Mouse (Mus musculus) embryonic fibroblast, embryonic 13.5 days (primary cell): ENCODE measurements at regions not wholly inside any gene's neighbourhood (a gene's known extent, or its start where the extent isn't known, plus 50 kb on each side); places are given as distances from the start of the nearest gene placed in this dataset.

Experiments
- H3K27ac ChIP-seq: 2 replicates; pipeline ENCODE4 v1.5.1; 2012; ENCODE audit warnings: low read length, control low read depth, inconsistent platforms; ENCODE audit not compliant: insufficient read depth
- H3K4me1 ChIP-seq: 2 replicates; pipeline ENCODE4 v1.6.1; 2011; ENCODE audit warnings: low read length; ENCODE audit not compliant: control insufficient read depth, insufficient read depth
- H3K4me3 ChIP-seq: 2 replicates; pipeline ENCODE4 v1.5.1; 2011; ENCODE audit warnings: mild to moderate bottlenecking, control low read depth, low read length; ENCODE audit not compliant: insufficient read depth
- CTCF ChIP-seq: IDR thresholded peaks from 2 replicates; pipeline ENCODE4 v1.5.1; 2011; ENCODE audit warnings: mild to moderate bottlenecking, control low read depth, low read length, moderate library complexity, borderline replicate concordance; ENCODE audit not compliant: insufficient read depth
- POLR2A ChIP-seq: IDR thresholded peaks from 2 replicates; pipeline ENCODE4 v1.6.1; 2011; ENCODE audit warnings: low read depth, mild to moderate bottlenecking, control low read depth, low read length, moderate library complexity

GRCm38 (mm10) chr19:26339120-26339519, 265.7 kb upstream of the Smarca2 start:
- TF ChIP-seq CTCF (no peak), POLR2A (no peak)
- H3K4me1 ChIP-seq, result no peaks in the 10 kb centered on the region
- no peak overlapping the region for H3K27ac ChIP-seq
- H3K4me3 ChIP-seq, result no peak overlapping the region

- TF ChIP-seq CTCF, result no peak
- H3K4me1 ChIP-seq, result no peaks in the 10 kb centered on the region
- H3K27ac ChIP-seq, result no peak overlapping the region
- H3K4me3 ChIP-seq, result no peak overlapping the region
Observed at GRCm38 (mm10) chr19:26340155-26340554, 264.7 kb upstream of the Smarca2 start.

GRCm38 (mm10) chr19:26355054-26355453, 249.8 kb upstream of the Smarca2 start:
- TF ChIP-seq CTCF, result no peak
- no peak for TF ChIP-seq POLR2A
- Histone ChIP-seq H3K4me1 (no peaks in the 10 kb centered on the region), H3K4me3 (no peak overlapping the region), H3K27ac (no peak overlapping the region)

GRCm38 (mm10) chr19:26383961-26384381, 220.9 kb upstream of the Smarca2 start:
- Histone ChIP-seq H3K4me1 (no peaks in the 10 kb centered on the region), H3K4me3 (no peak overlapping the region), H3K27ac (no peak overlapping the region)
- TF ChIP-seq CTCF (no peak), POLR2A (no peak)

- Histone ChIP-seq H3K27ac (no peak overlapping the region), H3K4me1 (no peaks in the 10 kb centered on the region), H3K4me3 (no peak overlapping the region)
- no peak for TF ChIP-seq POLR2A
- TF ChIP-seq CTCF, result no peak
Observed at GRCm38 (mm10) chr19:26386075-26386474, 218.8 kb upstream of the Smarca2 start.

- H3K4me3 ChIP-seq, result no peak overlapping the region
- H3K4me1 ChIP-seq, result no peaks in the 10 kb centered on the region
- TF ChIP-seq CTCF (no peak), POLR2A (no peak)
- H3K27ac ChIP-seq, result no peak overlapping the region
Observed at GRCm38 (mm10) chr19:26412684-26413083, 192.2 kb upstream of the Smarca2 start.

GRCm38 (mm10) chr19:26414476-26415024, 190.3 kb upstream of the Smarca2 start:
- no peak for TF ChIP-seq POLR2A
- TF ChIP-seq CTCF, result no peak
- Histone ChIP-seq H3K4me3 (no peak overlapping the region), H3K27ac (no peak overlapping the region), H3K4me1 (no peaks in the 10 kb centered on the region)

- H3K27ac ChIP-seq, result no peak overlapping the region
- H3K4me1 ChIP-seq, result no peaks in the 10 kb centered on the region
- no peak for TF ChIP-seq CTCF
- no peak for TF ChIP-seq POLR2A
- H3K4me3 ChIP-seq, result no peak overlapping the region
Observed at GRCm38 (mm10) chr19:26419781-26420180, 185.1 kb upstream of the Smarca2 start.

- H3K4me3 ChIP-seq, result no peak overlapping the region
- TF ChIP-seq POLR2A (no peak), CTCF (no peak)
- H3K4me1 ChIP-seq, result no peaks in the 10 kb centered on the region
- no peak overlapping the region for H3K27ac ChIP-seq
Observed at GRCm38 (mm10) chr19:26439163-26439562, 165.7 kb upstream of the Smarca2 start.

- H3K4me3 ChIP-seq, result no peak overlapping the region
- TF ChIP-seq POLR2A, result no peak
- no peak for TF ChIP-seq CTCF
Observed at GRCm38 (mm10) chr19:26445309-26445708, 159.5 kb upstream of the Smarca2 start.

GRCm38 (mm10) chr19:26447427-26448023, 157.3 kb upstream of the Smarca2 start:
- no peak overlapping the region for H3K4me3 ChIP-seq
- H3K4me1 ChIP-seq, result no peaks in the 10 kb centered on the region
- no peak overlapping the region for H3K27ac ChIP-seq
- TF ChIP-seq CTCF, result no peak
- TF ChIP-seq POLR2A, result no peak

More at GRCm38 (mm10) chr19:26445309-26445708, 159.5 kb upstream of the Smarca2 start:
- H3K27ac ChIP-seq, result no peak overlapping the region
- H3K4me1 ChIP-seq, result no peaks in the 10 kb centered on the region
